ENCODE assay signal across 8 mouse cellular contexts in the genomic region with DNA sequence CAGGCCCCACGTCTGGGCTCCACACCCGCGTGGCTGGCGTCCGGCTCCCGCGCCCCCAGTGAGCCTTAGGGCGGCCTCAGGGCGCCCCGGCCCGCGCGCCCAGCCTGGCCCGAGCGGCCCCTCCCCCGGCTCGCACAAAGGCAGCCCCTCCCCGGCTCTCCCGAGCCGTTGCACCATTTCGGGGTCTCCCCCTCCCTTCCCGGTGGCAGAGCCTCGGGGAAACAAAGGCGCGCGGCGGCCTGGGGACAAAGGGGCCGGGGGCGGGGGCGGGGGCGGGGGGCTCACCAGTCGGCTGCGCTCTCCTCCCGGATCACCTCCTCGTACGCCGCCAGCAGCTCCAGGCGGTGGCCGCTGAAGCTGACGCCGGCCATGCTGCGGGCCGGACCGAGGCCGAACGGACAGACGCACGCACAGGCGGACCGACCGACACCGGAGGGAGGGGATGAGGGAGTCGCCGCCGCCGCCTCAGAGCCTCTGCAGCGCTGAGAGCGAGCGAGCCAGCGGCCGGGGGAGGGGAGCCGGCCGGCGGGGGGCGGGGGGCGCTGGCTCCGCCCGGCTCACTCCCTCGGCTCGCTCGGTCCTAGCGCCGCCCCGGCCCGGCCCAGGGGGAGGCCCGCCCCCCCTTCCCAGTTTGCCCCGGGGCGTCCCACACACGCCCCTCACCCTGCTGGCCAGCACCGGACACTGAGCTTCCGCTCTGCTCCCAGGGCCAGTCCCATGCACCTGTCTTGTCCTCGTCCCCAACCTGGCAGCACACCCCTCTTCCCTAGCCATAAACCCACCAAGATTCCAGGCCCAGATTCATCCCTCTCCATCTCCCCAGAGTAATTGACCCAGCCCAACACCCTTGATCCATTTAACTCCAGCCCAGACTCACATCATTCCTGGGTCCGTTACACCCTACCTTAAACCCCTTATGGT. TPM values are rescaled to one million over a fixed set of nuclear protein-coding genes. Genes with fewer than 3 reads are reported as not detected.
DNase-seq lines count a peak whose midpoint lies in the region; ATAC-seq and TF ChIP-seq lines count a peak whose summit lies in the region.

A gene (minus strand): TSS at position 534 of the 921 bp plus-strand sequence.

- no peak for TF ChIP-seq POLR2A in cerebellum, adult 2 months (IDR thresholded peaks at IDR 0.05; ENCODE audit: borderline replicate concordance, insufficient read depth, low read length)

- H3K4me2 ChIP-seq in heart, embryonic 15.5 days = peak within 1 kb of the TSS; percentile 95
- H3K4me2 ChIP-seq in stomach, embryonic 16.5 days (ENCODE audit: low read depth, low read length) = peak within 1 kb of the TSS; percentile 81

- no peaks in the 10 kb centered on the region for H3K36me3 ChIP-seq in heart, embryonic 15.5 days
- no peaks in the 10 kb centered on the region for H3K36me3 ChIP-seq in stomach, embryonic 16.5 days (ENCODE audit: control insufficient read depth, insufficient read depth, low read length)

- H3K4me3 ChIP-seq in cerebellum, adult 2 months (replicated peaks; ENCODE audit: insufficient read depth, low read depth, low read length) = peak within 1 kb of the TSS; percentile 43
- H3K4me3 ChIP-seq in heart, embryonic 15.5 days = peak within 1 kb of the TSS; percentile 88
- H3K4me3 ChIP-seq in stomach, embryonic 16.5 days (replicated peaks; ENCODE audit: low read length) = peak within 1 kb of the TSS; percentile 89

- peak; percentile 78 for ATAC-seq in heart, embryonic 15.5 days (replicated peaks; ENCODE audit: insufficient number of reproducible peaks, insufficient read depth, low FRiP score, low read depth)
- peak; percentile 85 for ATAC-seq in stomach, embryonic 16.5 days (ENCODE audit: insufficient read depth, low FRiP score)

- no peak within 1 kb of the TSS for H3K27ac ChIP-seq in cerebellum, adult 2 months (ENCODE audit: insufficient read depth, low read length)
- H3K27ac ChIP-seq in heart, embryonic 15.5 days = peak within 1 kb of the TSS; percentile 86
- peak within 1 kb of the TSS; percentile 85 for H3K27ac ChIP-seq in stomach, embryonic 16.5 days (ENCODE audit: low read length)

- H3K9ac ChIP-seq in heart, embryonic 15.5 days = peak within 1 kb of the TSS; percentile 92
- H3K9ac ChIP-seq in stomach, embryonic 16.5 days (ENCODE audit: low read length) = peak within 1 kb of the TSS; percentile 95

- peak in 1 of 2 experiments; percentile 43 for DNase-seq in cerebellum, adult 2 months
- no peak for DNase-seq in cerebellum, adult 9-10 months
- DNase-seq in urinary bladder, postnatal 14 days (ENCODE audit: low spot score) = peak; percentile 35
- DNase-seq in urinary bladder, adult 18-20 months (ENCODE audit: low spot score in 2 of 2) = no peak
- DNase-seq in layer of hippocampus, postnatal 14 days (ENCODE audit: low spot score in 2 of 2) = no peak
- DNase-seq in lung, postnatal 36 days = peak; percentile 18

- 2% methylated on average over 61 of the region's 83 CpGs for WGBS in cerebellum, adult 2 months
- 2% methylated on average over 65 of the region's 83 CpGs for WGBS in heart, embryonic 15.5 days
- WGBS in stomach, embryonic 16.5 days = 1% methylated on average over 70 of the region's 83 CpGs

- no peaks in the 10 kb centered on the region for H3K9me3 ChIP-seq in heart, embryonic 15.5 days (replicated peaks)
- H3K9me3 ChIP-seq in stomach, embryonic 16.5 days (replicated peaks; ENCODE audit: control insufficient read depth, low read length) = no peaks in the 10 kb centered on the region

- no peaks in the 10 kb centered on the region for H3K27me3 ChIP-seq in cerebellum, adult 2 months (ENCODE audit: control insufficient read depth, insufficient read depth, low read length)
- peaks cover 91% of the 10 kb centered on the region for H3K27me3 ChIP-seq in heart, embryonic 15.5 days
- H3K27me3 ChIP-seq in stomach, embryonic 16.5 days (ENCODE audit: control insufficient read depth, insufficient read depth, low read length) = no peaks in the 10 kb centered on the region

- no peak for TF ChIP-seq CTCF in cerebellum, adult 2 months (IDR thresholded peaks at IDR 0.05; ENCODE audit: borderline replicate concordance, insufficient read depth, low read depth, low read length)

- peaks cover 4% of the 10 kb centered on the region; the same call in 1 of the 2 replicates for H3K4me1 ChIP-seq in cerebellum, adult 2 months (ENCODE audit: control insufficient read depth, insufficient read depth, low read length)
- H3K4me1 ChIP-seq in heart, embryonic 15.5 days (replicated peaks) = peaks cover 56% of the 10 kb centered on the region
- peaks cover 39% of the 10 kb centered on the region for H3K4me1 ChIP-seq in stomach, embryonic 16.5 days (ENCODE audit: control insufficient read depth, insufficient read depth, low read length)

RNA-seq across cellular contexts. Expression of the gene that starts here (rescaled TPM):
- 97.4 and 108 TPM in 2 replicates for polyA plus RNA-seq in cerebellum, adult 2 months (2012; rRNA removed)
- polyA plus RNA-seq in heart, embryonic 15.5 days (2015; fragmentation: Nextera tagmentation; extraction: Ambion mirVana) = 60.1 and 77.2 TPM in 2 replicates
- total RNA-seq in layer of hippocampus, postnatal 14 days (2021) = 100 to 1,000 TPM; 335 to 353 TPM
- 111 and 113 TPM in 2 replicates for polyA plus RNA-seq in stomach, embryonic 16.5 days (2015; fragmentation: Nextera tagmentation; extraction: Ambion mirVana)

Comparison
In these comparisons a context has a peak if more than half of its experiments do, and no peak if none do; other contexts are left out.
1. DNase-seq: peak in urinary bladder, postnatal 14 days (single experiment) and lung, postnatal 36 days (single experiment); none in cerebellum, adult 9-10 months (single experiment), urinary bladder, adult 18-20 months (0 of 2) and layer of hippocampus, postnatal 14 days (0 of 2).
2. Peak in every context shown above with its lines, with median percentiles within 50 percentile points of each other: H3K4me3 ChIP-seq.